26 mouse cellular contexts compared by ENCODE assay signal in the genomic region with DNA sequence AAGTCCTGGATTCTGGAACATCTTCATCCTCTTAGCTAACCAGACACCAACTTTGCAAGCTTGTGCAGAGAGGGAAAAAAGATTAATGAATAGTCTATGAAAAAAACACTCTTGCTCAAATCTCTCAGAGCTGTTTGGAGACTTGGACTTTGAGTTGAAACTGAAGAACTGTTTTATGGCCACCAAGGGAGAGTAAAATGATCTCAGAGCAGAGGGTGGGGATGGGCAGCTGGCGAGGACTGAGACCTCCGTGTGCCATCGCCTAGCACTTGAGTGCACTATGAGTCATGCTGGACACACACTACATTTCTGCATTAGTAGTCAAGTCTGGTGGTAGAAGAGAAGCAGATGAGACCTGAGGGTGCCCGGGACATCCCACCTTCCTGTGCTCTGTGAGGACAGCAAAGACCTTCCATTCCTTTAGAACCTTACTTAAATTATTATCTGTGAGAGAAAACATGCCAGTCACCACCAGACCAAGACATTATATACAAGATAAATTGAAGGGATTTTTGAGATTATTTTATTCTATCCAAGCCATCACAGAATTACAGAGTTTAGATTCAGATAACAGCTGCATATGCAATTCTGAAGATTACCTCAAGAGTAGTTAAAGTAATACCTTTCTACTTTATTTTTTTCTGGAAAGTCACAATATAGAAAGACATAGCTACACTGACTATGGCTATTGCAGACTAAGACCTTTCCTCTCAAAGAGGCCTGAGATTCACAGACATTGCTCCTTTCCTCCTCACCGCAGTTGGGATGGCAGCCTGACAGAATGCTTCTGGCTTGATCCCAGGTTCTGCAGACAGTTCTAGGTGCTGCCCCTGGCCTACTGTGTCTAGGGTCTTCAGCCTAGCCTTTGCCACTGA.
DNase-seq lines count a peak whose midpoint lies in the region; ATAC-seq lines count a peak whose summit lies in the region.
"Had no signal": no experiment of that assay in that cellular context is flagged by ENCODE, and none has a peak within 500 bp of the region (broad histone marks: within the 10 kb centered on the region; RNA-seq: fewer than 3 reads in every experiment).

No protein-coding gene starts in this region.

- intact Hi-C loops in heart, postnatal 25 days (cut with DNase I) = no loop called here

- H3K27ac ChIP-seq in intestine, embryonic 14.5 days (ENCODE audit: low read depth) = no peak overlapping the region
- H3K27ac ChIP-seq: embryonic facial prominence, embryonic 10.5 days; hindbrain, embryonic 14.5 days; midbrain, embryonic 10.5 days; neural tube, embryonic 13.5 days; stomach, embryonic 15.5 days had no signal

- H3K4me3 ChIP-seq in megakaryocyte, embryonic 14.5 days (replicated peaks) = peak overlapping the region; percentile 21
- H3K4me3 ChIP-seq in intestine, embryonic 14.5 days (ENCODE audit: low read depth, low read length) = no peak overlapping the region
- H3K4me3 ChIP-seq: embryonic facial prominence, embryonic 10.5 days; heart, embryonic 12.5 days; midbrain, embryonic 10.5 days; neural tube, embryonic 13.5 days; stomach, embryonic 15.5 days had no signal

- no peaks in the 10 kb centered on the region for H3K9me3 ChIP-seq in megakaryocyte, embryonic 14.5 days
- H3K9me3 ChIP-seq in intestine, embryonic 14.5 days (ENCODE audit: control insufficient read depth, low read length) = no peaks in the 10 kb centered on the region
- H3K9me3 ChIP-seq: embryonic facial prominence, embryonic 10.5 days; G1E; heart, embryonic 12.5 days; midbrain, embryonic 10.5 days; neural tube, embryonic 13.5 days; stomach, embryonic 15.5 days had no signal

- H3K9ac ChIP-seq in intestine, embryonic 14.5 days (ENCODE audit: low read length) = no peak overlapping the region
- H3K9ac ChIP-seq: heart, embryonic 12.5 days; hindbrain, embryonic 14.5 days; liver, postnatal 0 days; neural tube, embryonic 13.5 days; stomach, embryonic 15.5 days had no signal

- peak; percentile 60 for DNase-seq in heart, adult 11 months
- DNase-seq in heart, postnatal 25 days (ENCODE audit: low spot score) = no peak
- no peak for DNase-seq in intestine, embryonic 14.5 days (ENCODE audit: low spot score)
- no peak for DNase-seq in embryo, embryonic 11 days
- DNase-seq in ovary, adult 18-20 months (ENCODE audit: low spot score) = no peak
- DNase-seq: adrenal gland, postnatal 14 days; cerebellum, adult 11-12 months; heart, postnatal 14 days; kidney, adult 11 months; layer of hippocampus, postnatal 36 days; liver, postnatal 0 days; lung, postnatal 14 days; right cerebral cortex, postnatal 25 days; thymus, adult 18-20 months; thymus, postnatal 4 days had no signal

- no peaks in the 10 kb centered on the region for H3K4me1 ChIP-seq in megakaryocyte, embryonic 14.5 days
- no peaks in the 10 kb centered on the region for H3K4me1 ChIP-seq in intestine, embryonic 14.5 days (replicated peaks; ENCODE audit: control insufficient read depth, insufficient read depth, low read length)
- H3K4me1 ChIP-seq: embryonic facial prominence, embryonic 10.5 days; heart, embryonic 12.5 days; midbrain, embryonic 10.5 days; neural tube, embryonic 13.5 days; stomach, embryonic 15.5 days had no signal

- WGBS in intestine, embryonic 14.5 days = 69% methylated on average over 5 of the region's 5 CpGs

- no peak for ATAC-seq in megakaryocyte, adult 5-6 weeks (ENCODE audit: poor library complexity, severe bottlenecking)
- ATAC-seq in intestine, embryonic 14.5 days (replicated peaks; ENCODE audit: low FRiP score, low TSS enrichment, low read depth) = peak; percentile 87
- ATAC-seq in megakaryocyte-erythroid progenitor cell, adult 5-6 weeks (replicated peaks; ENCODE audit: low FRiP score, low TSS enrichment, poor library complexity, severe bottlenecking) = no peak
- ATAC-seq: activated CD4-positive, CD25-positive, alpha-beta regulatory T cell, adult 4 months; liver, postnatal 0 days had no signal

- H3K4me2 ChIP-seq in intestine, embryonic 14.5 days (ENCODE audit: low read length) = no peak overlapping the region
- H3K4me2 ChIP-seq: heart, embryonic 12.5 days; hindbrain, embryonic 14.5 days; neural tube, embryonic 13.5 days; stomach, embryonic 15.5 days had no signal

- H3K36me3 ChIP-seq in megakaryocyte, embryonic 14.5 days (replicated peaks; ENCODE audit: low read length) = no peaks in the 10 kb centered on the region
- H3K36me3 ChIP-seq in intestine, embryonic 14.5 days (ENCODE audit: control insufficient read depth, insufficient read depth, low read length) = no peaks in the 10 kb centered on the region
- H3K36me3 ChIP-seq: embryonic facial prominence, embryonic 10.5 days; G1E; heart, embryonic 12.5 days; midbrain, embryonic 10.5 days; neural tube, embryonic 13.5 days; stomach, embryonic 15.5 days had no signal

- H3K27me3 ChIP-seq in megakaryocyte, embryonic 14.5 days (replicated peaks) = no peaks in the 10 kb centered on the region
- no peaks in the 10 kb centered on the region for H3K27me3 ChIP-seq in intestine, embryonic 14.5 days (replicated peaks; ENCODE audit: control insufficient read depth, insufficient read depth, low read length)
- H3K27me3 ChIP-seq: heart, embryonic 12.5 days; neural tube, embryonic 13.5 days; stomach, embryonic 15.5 days had no signal
